In the genomic region with DNA sequence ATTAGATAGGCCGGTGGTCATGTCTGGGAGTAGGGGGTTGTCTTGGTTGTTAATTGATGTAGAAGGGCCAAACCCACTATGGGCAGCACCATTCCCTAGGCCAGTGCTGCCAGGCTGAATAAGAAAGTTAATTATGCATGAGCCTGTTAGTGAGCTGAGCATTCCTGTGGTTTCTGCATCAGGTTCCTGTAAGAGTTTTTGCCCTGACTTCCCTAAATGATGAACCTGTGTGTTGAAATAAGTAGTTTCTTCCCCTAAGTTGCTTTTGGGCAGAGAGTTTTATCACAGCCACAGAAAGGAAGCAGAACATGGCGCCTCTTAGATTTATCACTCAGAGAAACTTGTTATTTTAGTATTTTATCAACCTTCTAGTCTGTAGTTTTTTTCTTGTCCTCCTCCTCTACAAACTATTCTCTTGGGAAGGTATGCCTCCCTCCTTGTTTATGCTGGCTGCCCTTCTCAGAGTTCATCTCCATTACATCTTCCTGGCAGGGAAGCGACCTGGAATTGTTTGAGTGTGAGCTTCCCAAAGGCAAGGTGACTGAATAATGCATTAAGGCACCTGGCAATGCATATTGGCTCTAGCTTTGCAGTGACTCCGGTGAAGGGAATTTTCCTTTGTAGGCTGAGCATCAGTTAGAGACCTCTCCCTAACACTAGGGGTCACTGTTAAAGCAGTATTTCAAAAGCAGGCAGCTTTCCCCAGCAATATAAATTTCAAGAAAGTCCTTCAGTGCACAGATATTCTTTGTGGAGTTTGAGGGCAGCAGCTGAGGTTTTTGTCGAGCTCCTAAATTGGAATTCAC, we compare ENCODE assay signal across 1 mouse cellular context.
TF ChIP-seq lines count a peak whose summit lies in the region.

No protein-coding gene starts in this region.

TF ChIP-seq in MEL, 35 proteins besides CTCF, POLR2A, EP300 and RAD21 (continued from another document):
- peak; percentile 18; the same call in 1 of the 2 replicates for TF ChIP-seq TCF12 (IDR thresholded peaks at IDR 0.05; ENCODE audit: low read depth, low read length)
